Mouse (Mus musculus): ENCODE measurements at regions not wholly inside any gene's neighbourhood (a gene's known extent, or its start where the extent isn't known, plus 50 kb on each side); places are given as distances from the start of the nearest gene placed in this dataset.

DNA sequence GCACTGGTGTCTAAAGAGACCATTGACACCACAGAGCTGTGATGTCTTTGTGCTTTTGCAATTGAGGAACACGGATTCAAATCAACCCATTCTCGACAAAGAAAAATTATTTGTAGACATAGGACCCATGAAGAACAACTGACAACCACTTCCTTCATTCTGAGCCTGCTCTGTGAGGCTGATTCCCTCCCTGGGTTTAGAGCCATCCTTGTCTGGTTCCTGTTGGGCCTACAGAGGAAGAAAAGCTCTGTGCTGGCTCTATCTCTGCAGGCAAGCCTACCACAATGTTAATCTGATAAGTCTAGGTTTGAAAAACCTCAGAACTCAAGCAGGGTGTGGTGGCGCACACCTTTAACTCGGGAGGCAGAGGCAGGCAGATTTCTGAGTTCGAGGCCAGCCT is 84.2 kb upstream of the Tbl1xr1 start:
- TF ChIP-seq POLR2AphosphoS2 (IDR thresholded peaks at IDR 0.05; ENCODE audit: insufficient read length, low read depth) = no peak
- TF ChIP-seq POLR2A (IDR thresholded peaks at IDR 0.05; ENCODE audit: insufficient read length, low read depth) = no peak
- TF ChIP-seq MYOD1 (IDR thresholded peaks at IDR 0.05; ENCODE audit: control insufficient read depth in 1 of 3, insufficient read length in 2 of 3, low read depth in 2 of 3) = no peak
